Mouse (Mus musculus): ENCODE data around the gene Micall1. TPM values are rescaled to one million over a fixed set of nuclear protein-coding genes. Genes with fewer than 3 reads are reported as not detected.

Gene Micall1
- polyA plus RNA-seq (2015; fragmentation: Nextera tagmentation; extraction: Ambion mirVana), result 10.2 and 12.5 TPM in 2 replicates

GRCm38 (mm10) chr15:79108421-79109320 is at the start of gene Micall1:
TSS of gene Micall1 (plus strand) at chr15:79108898.

GRCm38 (mm10) chr15:79062376-79063159 is 46.1 kb upstream of the Micall1 start, which contains the start of gene Ankrd54:
TSS of gene Ankrd54 (minus strand) at chr15:79062893.

GRCm38 (mm10) chr15:79074913-79075532 is 33.7 kb upstream of the Micall1 start, which contains the start of gene Eif3l:
TSS of gene Eif3l (plus strand) at chr15:79075179.

GRCm38 (mm10) chr15:79140866-79141565 is 32.3 kb downstream of the Micall1 start, which contains the start of the genes Polr2f and 1700088E04Rik:
TSS of gene Polr2f (plus strand) at chr15:79141009.
TSS of gene 1700088E04Rik (minus strand) at chr15:79141253.

GRCm38 (mm10) chr15:79165140-79165539 is 56.4 kb downstream of the Micall1 start, which contains the start of gene Sox10:
TSS of gene Sox10 (minus strand) at chr15:79165240.

Other genes starting within 250 kb of the Micall1 start
- 36.0 and 39.3 TPM in 2 replicates for gene Gga1, start 231.7 kb upstream of the Micall1 start, polyA plus RNA-seq (2015; fragmentation: Nextera tagmentation; extraction: Ambion mirVana)
- gene Gm49510, start 209.2 kb upstream of the Micall1 start, polyA plus RNA-seq (2015; fragmentation: Nextera tagmentation; extraction: Ambion mirVana), result not detected in 2 replicates
- 3.8 and 4.8 TPM in 2 replicates for gene Sh3bp1, start 209.1 kb upstream of the Micall1 start, polyA plus RNA-seq (2015; fragmentation: Nextera tagmentation; extraction: Ambion mirVana)
- gene Pdxp, start 195.0 kb upstream of the Micall1 start, polyA plus RNA-seq (2015; fragmentation: Nextera tagmentation; extraction: Ambion mirVana), result 117 and 118 TPM in 2 replicates
- gene Lgals1, start 182.2 kb upstream of the Micall1 start, polyA plus RNA-seq (2015; fragmentation: Nextera tagmentation; extraction: Ambion mirVana), result 224 and 275 TPM in 2 replicates
- gene Nol12, start 174.0 kb upstream of the Micall1 start, polyA plus RNA-seq (2015; fragmentation: Nextera tagmentation; extraction: Ambion mirVana), result 55.4 and 55.8 TPM in 2 replicates
- 21.8 and 27.3 TPM in 2 replicates for gene Triobp, start 161.2 kb upstream of the Micall1 start, polyA plus RNA-seq (2015; fragmentation: Nextera tagmentation; extraction: Ambion mirVana)
- gene H1f0, start 80.4 kb upstream of the Micall1 start, polyA plus RNA-seq (2015; fragmentation: Nextera tagmentation; extraction: Ambion mirVana), result 148 and 161 TPM in 2 replicates
- gene Galr3, start 67.0 kb upstream of the Micall1 start, polyA plus RNA-seq (2015; fragmentation: Nextera tagmentation; extraction: Ambion mirVana), result 0.26 TPM in 1 of 2 replicates, not detected in the other
- 41.6 and 44.2 TPM in 2 replicates for gene Ankrd54, start 46.0 kb upstream of the Micall1 start, polyA plus RNA-seq (2015; fragmentation: Nextera tagmentation; extraction: Ambion mirVana)
- 151 and 153 TPM in 2 replicates for gene Eif3l, start 33.7 kb upstream of the Micall1 start, polyA plus RNA-seq (2015; fragmentation: Nextera tagmentation; extraction: Ambion mirVana)
- gene Polr2f, start 32.1 kb downstream of the Micall1 start, polyA plus RNA-seq (2015; fragmentation: Nextera tagmentation; extraction: Ambion mirVana), result 322 and 359 TPM in 2 replicates
- 15.8 and 18.5 TPM in 2 replicates for gene 1700088E04Rik, start 32.4 kb downstream of the Micall1 start, polyA plus RNA-seq (2015; fragmentation: Nextera tagmentation; extraction: Ambion mirVana)
- 28.5 and 31.4 TPM in 2 replicates for gene Sox10, start 56.3 kb downstream of the Micall1 start, polyA plus RNA-seq (2015; fragmentation: Nextera tagmentation; extraction: Ambion mirVana)
- 68.4 and 81.9 TPM in 2 replicates for gene Pick1, start 120.3 kb downstream of the Micall1 start, polyA plus RNA-seq (2015; fragmentation: Nextera tagmentation; extraction: Ambion mirVana)
- gene Gm49486, start 120.5 kb downstream of the Micall1 start, polyA plus RNA-seq (2015; fragmentation: Nextera tagmentation; extraction: Ambion mirVana), result 1.1 and 1.3 TPM in 2 replicates
- gene Slc16a8, start 145.9 kb downstream of the Micall1 start, polyA plus RNA-seq (2015; fragmentation: Nextera tagmentation; extraction: Ambion mirVana), result 0.39 and 0.43 TPM in 2 replicates
- gene Baiap2l2, start 176.6 kb downstream of the Micall1 start, polyA plus RNA-seq (2015; fragmentation: Nextera tagmentation; extraction: Ambion mirVana), result 11.4 TPM in 2 replicates
- 13.6 and 14.8 TPM in 2 replicates for gene Pla2g6, start 219.5 kb downstream of the Micall1 start, polyA plus RNA-seq (2015; fragmentation: Nextera tagmentation; extraction: Ambion mirVana)
- gene Maff, start 237.7 kb downstream of the Micall1 start, polyA plus RNA-seq (2015; fragmentation: Nextera tagmentation; extraction: Ambion mirVana), result 0.83 and 1.8 TPM in 2 replicates